Mouse (Mus musculus) lung, postnatal 10 days (tissue): ENCODE results near the gene Abca2.

Experiments used
- DNase-seq: peaks from one replicate; pipeline ENCODE4 v3.0.0; 2021

The Abca2 gene

GRCm38 (mm10) chr2:25426721-25427191, 1.7 kb upstream of the Abca2 start:
- peak; percentile 76 for DNase-seq

GRCm38 (mm10) chr2:25427256-25427655, 1.2 kb upstream of the Abca2 start:
- no peak for DNase-seq

GRCm38 (mm10) chr2:25429435-25430180, 1.1 kb downstream of the Abca2 start:
- peak; percentile 24 for DNase-seq

- DNase-seq = no peak
Observed at GRCm38 (mm10) chr2:25430395-25431233, 2.1 kb downstream of the Abca2 start.

GRCm38 (mm10) chr2:25431308-25431855, 2.9 kb downstream of the Abca2 start:
- DNase-seq = no peak

GRCm38 (mm10) chr2:25432326-25433098, 4.0 kb downstream of the Abca2 start:
- DNase-seq = no peak

- DNase-seq = no peak
Observed at GRCm38 (mm10) chr2:25433101-25433500, 4.6 kb downstream of the Abca2 start.

GRCm38 (mm10) chr2:25434292-25434691, 5.8 kb downstream of the Abca2 start:
- DNase-seq = no peak

- DNase-seq = no peak
Observed at GRCm38 (mm10) chr2:25436286-25436820, 7.8 kb downstream of the Abca2 start.

GRCm38 (mm10) chr2:25441067-25441466, 12.6 kb downstream of the Abca2 start:
- no peak for DNase-seq

- DNase-seq = no peak
Observed at GRCm38 (mm10) chr2:25442682-25443081, 14.2 kb downstream of the Abca2 start.

- no peak for DNase-seq
Observed at GRCm38 (mm10) chr2:25450853-25451647, 22.5 kb downstream of the Abca2 start.

GRCm38 (mm10) chr2:25452951-25453350, 24.4 kb downstream of the Abca2 start:
- no peak for DNase-seq

GRCm38 (mm10) chr2:25456205-25456953, 27.9 kb downstream of the Abca2 start, which contains the start of gene Clic3:
TSS of gene Clic3 (plus strand) at chr2:25456838.
- DNase-seq = peak; percentile 80

- DNase-seq = peak; percentile 78
Observed at GRCm38 (mm10) chr2:25457022-25457896, 28.8 kb downstream of the Abca2 start.

GRCm38 (mm10) chr2:25458911-25459310, 30.4 kb downstream of the Abca2 start:
- peak; percentile 79 for DNase-seq

- no peak for DNase-seq
Observed at GRCm38 (mm10) chr2:25460135-25460534, 31.6 kb downstream of the Abca2 start.

- DNase-seq = peak; percentile 96
Observed at GRCm38 (mm10) chr2:25460551-25461309, 32.2 kb downstream of the Abca2 start, which contains the start of gene Paxx. TSS of gene Paxx (minus strand) at chr2:25461094.

- DNase-seq = no peak
Observed at GRCm38 (mm10) chr2:25461407-25461806, 32.9 kb downstream of the Abca2 start.
